Mouse (Mus musculus): ENCODE measurements around the gene Krt20.

- TF ChIP-seq POLR2A (IDR thresholded peaks at IDR 0.05; ENCODE audit: insufficient read length, low read depth) (no peak), POLR2AphosphoS2 (IDR thresholded peaks at IDR 0.05; ENCODE audit: insufficient read length, low read depth) (no peak), MYOD1 (IDR thresholded peaks at IDR 0.05; ENCODE audit: control insufficient read depth in 1 of 3, insufficient read length in 2 of 3, low read depth in 2 of 3) (no peak), USF1 (IDR thresholded peaks at IDR 0.05; ENCODE audit: low read depth) (no peak), E2F4 (IDR thresholded peaks at IDR 0.05; ENCODE audit: insufficient read depth) (no peak), MYOG (IDR thresholded peaks at IDR 0.05; ENCODE audit: control insufficient read depth in 1 of 3, insufficient read depth in 1 of 3, insufficient read length in 2 of 3, low read depth in 2 of 3) (no peak), SRF (IDR thresholded peaks at IDR 0.05; ENCODE audit: control insufficient read depth, insufficient read length, low read depth) (no peak), MAX (IDR thresholded peaks at IDR 0.05; ENCODE audit: low read depth) (no peak), TCF12 (IDR thresholded peaks at IDR 0.05; ENCODE audit: insufficient read depth, poor library complexity, severe bottlenecking) (no peak), TCF3 (IDR thresholded peaks at IDR 0.05; ENCODE audit: insufficient read length, low read depth) (no peak), REST (IDR thresholded peaks at IDR 0.05; ENCODE audit: insufficient read depth, insufficient read length) (no peak)
Measured at GRCm38 (mm10) chr11:99379568-99379967, 58.4 kb downstream of the Krt20 start.

All from myocyte (in vitro differentiated cells).